Mouse (Mus musculus): Measurements from ENCODE around the gene Asb5. TPM values are rescaled to one million over a fixed set of nuclear protein-coding genes. Genes with fewer than 3 reads are reported as not detected.

Asb5 gene
- polyA plus RNA-seq (2021; fragmentation: Nextera tagmentation) = 0.21 and 3.0 TPM in 2 replicates
- long read RNA-seq, experiment 1, partial matches to known transcripts = 0 of 1 reads
- long read RNA-seq, experiment 1, other reads (novel, unspliced or antisense) = 1 of 1 reads
- long read RNA-seq, experiment 2 = 0 reads

GRCm38 (mm10) chr8:54529382-54530296 lies at the start of gene Asb5, which contains the start of gene Spcs3:
TSS of gene Asb5 (plus strand) at chr8:54529580.
TSS of gene Spcs3 (minus strand) at chr8:54529998.

GRCm38 (mm10) chr8:54600671-54601251 lies 71.4 kb downstream of the Asb5 start, which contains the start of gene Spata4:
TSS of gene Spata4 (plus strand) at chr8:54600781.

Other genes starting within 250 kb of the Asb5 start
- gene Spcs3, start 418 bp downstream of the Asb5 start, polyA plus RNA-seq (2021; fragmentation: Nextera tagmentation) = 49.5 and 61.2 TPM in 2 replicates
- gene Spata4, start 71.2 kb downstream of the Asb5 start, polyA plus RNA-seq (2021; fragmentation: Nextera tagmentation) = 0.10 TPM in 1 of 2 replicates, not detected in the other